Mouse (Mus musculus) liver, adult 2 months (tissue): Measurements from ENCODE around the gene Slc25a41.

ENCODE experiments used
- CTCF ChIP-seq: fragments of 200-500 bp; IDR thresholded peaks from 2 replicates; pipeline ENCODE4 v1.5.1; 2011; ENCODE audit warnings: low read depth, low read length, control low read depth
- POLR2A ChIP-seq: fragments of 200-500 bp; IDR thresholded peaks from 2 replicates; pipeline ENCODE4 v1.6.1; 2011; ENCODE audit warnings: low read length, control low read depth; ENCODE audit not compliant: insufficient read depth; ENCODE audit errors: extremely low read depth

GRCm38 (mm10) chr17:57076916-57077315 lies 35.5 kb upstream of the Slc25a41 start:
- TF ChIP-seq POLR2A (no peak), CTCF (no peak)
